Mouse (Mus musculus): ENCODE measurements around the gene Grb10.

DNA sequence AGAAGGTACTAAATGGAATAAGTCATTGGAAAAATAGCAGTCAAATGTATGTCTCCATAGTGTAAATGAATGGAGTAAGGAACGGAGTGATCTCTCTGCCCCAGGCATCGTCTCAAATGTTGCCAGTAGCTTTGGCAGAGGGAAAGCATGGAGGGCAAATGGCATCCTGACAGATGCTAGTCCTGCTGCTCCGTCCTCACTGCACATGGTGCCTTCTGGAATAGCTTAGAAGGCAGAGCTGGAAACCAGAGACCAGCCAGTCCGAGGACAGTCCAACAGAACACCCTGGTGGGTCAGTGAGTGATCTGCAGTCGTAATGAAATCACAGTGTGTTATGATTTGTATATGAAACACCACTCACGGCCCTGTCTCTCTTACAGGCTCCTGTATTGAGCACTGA lies 1.3 kb upstream of the Grb10 start:
- no peak for TF ChIP-seq POLR2A (IDR thresholded peaks at IDR 0.05; ENCODE audit: insufficient read depth, low read depth, low read length)
- no peak for TF ChIP-seq CTCF (IDR thresholded peaks at IDR 0.05; ENCODE audit: insufficient read depth, low read depth, low read length)

All from olfactory bulb, adult 2 months (tissue).